Mouse (Mus musculus) stomach, postnatal 0 days (tissue): ENCODE measurements around the gene Rasgrf1. TPM values are rescaled to one million over a fixed set of nuclear protein-coding genes. Genes with fewer than 3 reads are reported as not detected.

ENCODE experiments used
- ATAC-seq: fragments of 200-750 bp; cut with Nextera tagmentation; 2 replicates; pipeline ENCODE4 v1.8.0; 2017; ENCODE audit not compliant: low FRiP score, low TSS enrichment
- DNase-seq: peaks from one replicate; pipeline ENCODE4 v3.0.0-alpha.2; 2016; ENCODE audit warnings: low spot score
- H3K27ac ChIP-seq: fragments of 300-500 bp; sonication (generic); replicated peaks from 2 replicates; pipeline ENCODE4 v1.5.1; 2014; ENCODE audit warnings: mild to moderate bottlenecking, control low read depth
- H3K27me3 ChIP-seq: fragments of 300-500 bp; sonication (generic); 2 replicates; pipeline ENCODE4 v1.6.1; 2014; ENCODE audit warnings: low read length; ENCODE audit not compliant: control insufficient read depth, insufficient read depth
- H3K36me3 ChIP-seq: fragments of 300-500 bp; sonication (generic); 2 replicates; pipeline ENCODE4 v1.6.1; 2014; ENCODE audit warnings: low read length, mixed read lengths; ENCODE audit not compliant: control insufficient read depth, insufficient read depth
- H3K4me1 ChIP-seq: fragments of 300-500 bp; sonication (generic); replicated peaks from 2 replicates; pipeline ENCODE4 v1.6.1; 2014; ENCODE audit warnings: antibody characterized with exemption; ENCODE audit not compliant: control insufficient read depth, insufficient read depth
- H3K4me2 ChIP-seq: fragments of 300-500 bp; sonication (generic); replicated peaks from 2 replicates; pipeline ENCODE4 v1.6.1; 2014; ENCODE audit warnings: low read depth, mild to moderate bottlenecking, control low read depth, moderate library complexity
- H3K4me3 ChIP-seq: fragments of 300-500 bp; sonication (generic); 2 replicates; pipeline ENCODE4 v1.5.1; 2014; ENCODE audit warnings: low read depth, low read length, control low read depth
- H3K9ac ChIP-seq: fragments of 300-500 bp; sonication (generic); 2 replicates; pipeline ENCODE4 v1.6.1; 2014; ENCODE audit warnings: mild to moderate bottlenecking, low read length, control low read depth, mixed read lengths
- H3K9me3 ChIP-seq: fragments of 300-500 bp; sonication (generic); 2 replicates; pipeline ENCODE4 v1.6.1; 2016; ENCODE audit warnings: low read length; ENCODE audit not compliant: control insufficient read depth
- CTCF ChIP-seq: IDR thresholded peaks from 2 replicates; pipeline ENCODE4 v1.5.1; 2016; ENCODE audit warnings: antibody characterized with exemption, low read depth, mild to moderate bottlenecking, moderate library complexity
- EP300 ChIP-seq: optimal IDR thresholded peaks from 2 replicates; pipeline ENCODE3; 2016; ENCODE audit warnings: antibody characterized with exemption
- whole genome bisulfite sequencing: fragments of 180-500 bp; shearing (Covaris S2); extraction: QIAGEN DNeasy Blood & Tissue Kit; methylation state at CpG from one replicate; pipeline ENCODE4 v1.1.7; 2014; 5-methylcytosine and 5-hydroxymethylcytosine counted together
- polyA plus RNA-seq: library from polyadenylated mRNA; unstranded; fragments of >200 nt; fragmentation: Nextera tagmentation; extraction: Ambion mirVana; gene quantifications from 2 replicates; pipeline ENCODE4 v1.2.1, GENCODE M21; 2015

Rasgrf1 gene
- polyA plus RNA-seq: 0.13 and 0.22 TPM in 2 replicates

DNA sequence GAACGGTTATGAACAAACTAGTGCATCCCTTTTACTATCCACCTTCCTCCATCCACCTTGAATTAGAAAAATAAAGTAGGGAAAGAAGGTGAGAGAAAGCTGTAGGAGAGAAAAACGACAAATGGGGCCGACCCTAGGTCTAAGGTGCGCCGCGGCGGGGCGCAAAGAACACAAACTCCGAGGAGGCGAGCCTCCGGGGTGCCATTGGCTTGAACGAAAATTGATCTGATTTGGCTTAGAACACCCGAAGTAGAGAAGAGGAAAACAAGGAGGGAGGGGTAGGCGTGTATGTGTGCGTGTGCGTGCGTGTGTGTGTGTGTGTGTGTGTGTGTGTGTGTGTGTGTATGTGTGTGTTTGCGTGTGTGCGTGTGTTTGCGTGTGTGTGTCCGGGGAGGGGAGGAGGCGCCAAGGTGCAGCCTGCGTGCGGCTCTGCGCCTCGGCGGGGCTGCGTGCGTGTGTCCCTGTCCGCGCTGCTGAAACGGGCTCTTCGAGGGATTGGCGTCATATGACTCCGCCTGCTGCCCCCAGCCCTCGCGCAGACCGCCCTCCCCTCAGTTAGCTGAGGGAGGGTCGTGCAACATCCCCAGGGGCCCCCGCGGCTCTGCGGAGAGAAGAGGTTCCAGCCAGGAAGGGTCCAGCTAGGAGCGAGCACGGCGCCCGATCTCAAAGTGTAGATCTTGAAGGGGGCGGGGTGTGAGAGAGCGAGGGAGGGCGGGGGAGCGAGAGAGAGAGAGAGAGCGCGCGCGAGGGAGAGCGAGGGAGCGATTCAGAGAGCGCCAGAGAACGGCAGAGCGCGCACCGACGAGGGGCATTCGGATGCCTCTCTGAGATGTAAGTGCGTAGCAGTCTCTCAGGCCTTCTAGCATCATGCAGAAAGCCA is at the start of gene Rasgrf1:
Gene Rasgrf1, plus strand, starts transcription at position 778 of the 880 bp plus-strand sequence.
- DNase-seq: peak; percentile 61
- 1% methylated on average over 58 of the region's 64 CpGs for WGBS
- 0 out of 2 replicates have a peak, but pooled peaks cover 7% of the 10 kb centered on the region for H3K4me1 ChIP-seq
- peaks cover 26% of the 10 kb centered on the region; the same call in 1 of the 2 replicates for H3K27me3 ChIP-seq
- peak within 1 kb of the TSS; percentile 83 for H3K4me2 ChIP-seq
- H3K36me3 ChIP-seq: no peaks in the 10 kb centered on the region
- H3K9ac ChIP-seq: no peak within 1 kb of the TSS
- peak within 1 kb of the TSS; percentile 46 for H3K4me3 ChIP-seq
- peak; percentile 59; the same call in 1 of the 2 replicates for ATAC-seq
- no peak within 1 kb of the TSS for H3K27ac ChIP-seq
- TF ChIP-seq CTCF (no peak), EP300 (no peak)
- H3K9me3 ChIP-seq: no peaks in the 10 kb centered on the region

DNA sequence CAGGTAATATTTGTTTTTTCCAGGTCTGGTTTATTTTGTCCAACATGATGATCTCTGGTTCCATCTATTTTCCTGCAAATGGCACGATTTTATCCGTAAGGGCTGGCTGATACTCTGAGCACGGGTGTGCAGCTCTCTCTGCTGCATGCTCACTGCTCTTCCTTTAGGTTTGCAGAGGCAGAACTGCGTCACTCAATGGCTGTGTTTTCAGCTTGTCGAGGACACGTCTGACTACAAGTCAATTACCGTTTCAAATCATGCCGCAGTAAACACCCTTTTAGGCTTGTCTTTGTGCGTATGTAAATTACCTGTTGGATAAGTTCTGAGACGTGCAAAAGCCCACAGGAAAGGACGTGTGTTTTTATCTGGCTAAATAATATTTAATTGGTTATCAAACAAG is 49.6 kb upstream of the Rasgrf1 start:
- 60% methylated on average over 11 of the region's 11 CpGs for WGBS

DNA sequence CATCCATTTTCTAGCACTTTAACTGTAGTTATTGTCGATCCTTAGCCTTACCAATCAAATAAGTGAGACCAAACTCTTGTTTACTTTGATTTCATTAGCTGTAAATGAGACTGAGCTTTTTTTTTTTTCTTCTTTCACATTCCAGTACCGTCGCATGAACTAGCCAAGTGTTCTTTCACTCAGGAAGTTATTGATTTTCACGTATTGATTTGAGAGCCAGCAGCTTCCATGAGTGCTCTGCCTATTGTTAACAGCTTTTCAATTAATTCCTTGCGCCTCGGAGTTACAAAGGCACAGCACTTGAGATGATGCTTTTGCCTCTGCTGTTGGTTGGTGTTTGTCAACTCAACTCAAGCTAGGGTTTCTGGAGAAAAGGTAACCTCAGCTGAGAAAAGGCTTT is 49.1 kb upstream of the Rasgrf1 start:
- no peak for TF ChIP-seq EP300
- Histone ChIP-seq H3K4me2 (no peak overlapping the region), H3K27ac (no peak overlapping the region), H3K9me3 (no peaks in the 10 kb centered on the region), H3K9ac (no peak overlapping the region), H3K4me1 (no peaks in the 10 kb centered on the region), H3K36me3 (no peaks in the 10 kb centered on the region), H3K4me3 (no peak overlapping the region), H3K27me3 (no peaks in the 10 kb centered on the region)
- DNase-seq: no peak
- no peak for ATAC-seq
- WGBS: 54% methylated on average over 6 of the region's 6 CpGs

More for the DNA sequence above, 49.6 kb upstream of the Rasgrf1 start:
- DNase-seq (no peak), ATAC-seq (no peak)
- Histone ChIP-seq H3K27me3 (no peaks in the 10 kb centered on the region), H3K4me1 (no peaks in the 10 kb centered on the region), H3K4me3 (no peak overlapping the region), H3K36me3 (no peaks in the 10 kb centered on the region), H3K27ac (no peak overlapping the region), H3K4me2 (no peak overlapping the region), H3K9ac (no peak overlapping the region), H3K9me3 (no peaks in the 10 kb centered on the region)
- TF ChIP-seq CTCF (no peak), EP300 (no peak)

DNA sequence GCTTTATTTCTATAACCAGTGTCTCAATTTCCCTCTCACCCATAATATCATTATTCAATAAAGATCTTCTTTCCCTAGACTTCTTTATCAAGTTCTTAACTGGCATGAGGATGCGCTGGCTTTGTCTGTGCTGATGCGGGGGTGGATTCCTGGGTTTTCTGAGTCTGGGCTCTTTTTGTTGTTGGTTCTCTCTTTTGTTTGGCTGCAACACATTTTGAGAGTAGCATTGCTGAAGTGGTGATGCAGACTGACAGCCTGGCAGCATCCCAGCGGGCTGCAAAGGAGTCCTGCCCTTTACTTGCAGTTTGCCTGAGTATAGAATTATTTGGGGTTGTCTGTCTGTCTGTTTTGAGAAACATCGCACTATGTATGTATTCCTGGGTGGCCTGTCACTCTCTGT is 42.6 kb upstream of the Rasgrf1 start:
- no peak overlapping the region for H3K4me3 ChIP-seq
- H3K27ac ChIP-seq: no peak overlapping the region
- H3K4me1 ChIP-seq: no peaks in the 10 kb centered on the region
- no peak for DNase-seq
- no peak for TF ChIP-seq CTCF
- no peak for TF ChIP-seq EP300
- no peak for ATAC-seq
- WGBS: 65% methylated on average over 4 of the region's 4 CpGs
- no peak overlapping the region for H3K9ac ChIP-seq
- H3K36me3 ChIP-seq: no peaks in the 10 kb centered on the region
- H3K27me3 ChIP-seq: no peaks in the 10 kb centered on the region
- no peak overlapping the region for H3K4me2 ChIP-seq
- H3K9me3 ChIP-seq: no peaks in the 10 kb centered on the region

DNA sequence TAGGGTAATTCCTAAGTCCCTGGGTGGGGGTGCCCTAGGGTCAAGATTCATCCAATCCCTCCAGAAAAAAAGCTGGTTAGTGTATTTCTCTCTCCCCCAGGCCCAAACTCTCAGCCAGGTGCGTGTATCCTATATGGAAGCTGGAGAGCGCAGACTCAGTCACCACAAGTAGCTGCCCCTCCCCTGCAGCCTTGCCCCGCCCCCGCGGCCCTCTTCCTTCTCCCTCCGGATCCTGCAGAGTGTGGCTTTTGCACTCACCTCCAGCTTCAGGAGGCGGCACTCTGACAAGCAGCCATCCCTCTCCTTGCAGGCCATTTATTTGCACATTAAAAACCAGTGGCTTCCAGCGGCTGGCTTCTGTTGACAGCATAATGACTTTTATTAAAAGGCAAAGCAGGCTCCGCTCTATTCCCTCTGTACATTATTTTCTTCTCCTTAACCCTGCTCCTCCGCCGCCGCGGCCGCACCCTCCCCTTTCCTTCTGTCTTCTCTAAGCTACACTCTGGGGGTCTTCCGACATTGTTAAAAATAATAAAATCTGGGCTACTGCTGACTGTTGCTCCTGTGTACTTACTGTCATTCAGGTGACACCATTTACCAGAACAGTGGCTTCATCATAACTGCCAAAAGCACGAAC is 41.5 kb upstream of the Rasgrf1 start:
- Histone ChIP-seq H3K36me3 (no peaks in the 10 kb centered on the region), H3K27ac (no peak overlapping the region), H3K4me3 (no peak overlapping the region), H3K4me2 (no peak overlapping the region; the same call in 1 of the 2 replicates), H3K4me1 (no peaks in the 10 kb centered on the region), H3K27me3 (no peaks in the 10 kb centered on the region), H3K9me3 (no peaks in the 10 kb centered on the region), H3K9ac (no peak overlapping the region)
- ATAC-seq (no peak), DNase-seq (peak; percentile 54)
- TF ChIP-seq CTCF (no peak), EP300 (no peak)
- 3% methylated on average over 16 of the region's 16 CpGs for WGBS

DNA sequence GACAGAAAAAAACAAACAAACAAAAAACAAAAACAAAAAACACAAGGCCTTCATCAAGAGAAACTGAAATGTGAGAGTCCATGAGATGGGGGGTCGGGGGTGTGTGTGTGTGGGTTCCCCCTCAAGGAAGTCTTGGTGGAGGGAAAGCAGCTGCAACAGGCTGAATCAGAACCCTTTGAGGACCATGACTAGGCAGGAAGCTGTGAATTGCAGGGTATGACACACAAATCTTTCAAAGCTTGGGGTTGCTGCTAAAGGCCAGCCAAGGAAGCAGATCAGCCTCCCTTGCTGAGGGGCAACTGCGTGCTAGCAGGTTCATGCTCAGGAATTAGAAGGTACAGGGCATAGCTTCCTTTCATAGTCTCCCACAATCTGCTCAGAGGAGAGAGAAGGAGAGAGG is 40.1 kb upstream of the Rasgrf1 start:
- H3K9ac ChIP-seq: no peak overlapping the region
- no peak for ATAC-seq

More for the DNA sequence above, 40.1 kb upstream of the Rasgrf1 start:
- Histone ChIP-seq H3K4me1 (no peaks in the 10 kb centered on the region), H3K4me2 (no peak overlapping the region), H3K9me3 (no peaks in the 10 kb centered on the region), H3K4me3 (no peak overlapping the region), H3K36me3 (no peaks in the 10 kb centered on the region), H3K27me3 (no peaks in the 10 kb centered on the region), H3K27ac (no peak overlapping the region)
- DNase-seq: no peak
- 21% methylated on average over 2 of the region's 2 CpGs for WGBS
- TF ChIP-seq CTCF (no peak), EP300 (no peak)
